Mouse (Mus musculus) midbrain, embryonic 11.5 days (tissue): ENCODE results near the gene Hsf2bp. TPM values are rescaled to one million over a fixed set of nuclear protein-coding genes. Genes with fewer than 3 reads are reported as not detected.

ENCODE experiments used
- ATAC-seq: fragments of 200-750 bp; cut with Nextera tagmentation; 2 replicates; pipeline ENCODE4 v1.8.0; 2017; ENCODE audit warnings: moderate TSS enrichment, moderate library complexity; ENCODE audit not compliant: low FRiP score
- DNase-seq: peaks from one replicate; pipeline ENCODE4 v3.0.0; 2015; ENCODE audit warnings: low spot score; ENCODE audit errors: missing footprints
- H3K27ac ChIP-seq: fragments of 300-500 bp; sonication (generic); 2 replicates; pipeline ENCODE4 v1.5.1; 2014; ENCODE audit warnings: low read depth, low read length
- H3K27me3 ChIP-seq: fragments of 300-500 bp; sonication (generic); 2 replicates; pipeline ENCODE4 v1.6.1; 2014; ENCODE audit warnings: mild to moderate bottlenecking, low read length, moderate library complexity, mixed read lengths; ENCODE audit not compliant: control insufficient read depth, insufficient read depth
- H3K36me3 ChIP-seq: fragments of 300-500 bp; sonication (generic); 2 replicates; pipeline ENCODE4 v1.6.1; 2014; ENCODE audit warnings: mild to moderate bottlenecking, low read length, moderate library complexity, mixed read lengths; ENCODE audit not compliant: control insufficient read depth, insufficient read depth
- H3K4me1 ChIP-seq: fragments of 300-500 bp; sonication (generic); 2 replicates; pipeline ENCODE4 v1.6.1; 2014; ENCODE audit warnings: low read length; ENCODE audit not compliant: control insufficient read depth, insufficient read depth
- H3K4me2 ChIP-seq: fragments of 300-500 bp; sonication (generic); 2 replicates; pipeline ENCODE4 v1.6.1; 2014; ENCODE audit warnings: mild to moderate bottlenecking, moderate library complexity
- H3K4me3 ChIP-seq: fragments of 300-500 bp; sonication (generic); 2 replicates; pipeline ENCODE4 v1.5.1; 2014; ENCODE audit warnings: low read depth, low read length
- H3K9ac ChIP-seq: fragments of 300-500 bp; sonication (generic); 2 replicates; pipeline ENCODE4 v1.6.1; 2014; ENCODE audit warnings: low read length
- H3K9me3 ChIP-seq: fragments of 300-500 bp; sonication (generic); 2 replicates; pipeline ENCODE4 v1.6.1; 2016; ENCODE audit warnings: low read length; ENCODE audit not compliant: control insufficient read depth
- WGBS: fragments of 180-500 bp; shearing (Covaris S2); extraction: QIAGEN DNeasy Blood & Tissue Kit; methylation state at CpG from one replicate; pipeline ENCODE4 v1.1.7; 2014; 5-methylcytosine and 5-hydroxymethylcytosine counted together
- polyA plus RNA-seq: library from polyadenylated mRNA; unstranded; fragments of >200 nt; fragmentation: Nextera tagmentation; extraction: Ambion mirVana; gene quantifications from 2 replicates; pipeline ENCODE4 v1.2.1, GENCODE M21; 2014

Gene Hsf2bp
- polyA plus RNA-seq, 1 experiment from 2014 or later: 0.60 TPM

GRCm38 (mm10) chr17:31904036-31904435, 132.1 kb downstream of the Hsf2bp start:
- Histone ChIP-seq H3K9me3 (no peaks in the 10 kb centered on the region), H3K4me3 (no peak overlapping the region), H3K36me3 (no peaks in the 10 kb centered on the region), H3K27ac (no peak overlapping the region), H3K27me3 (no peaks in the 10 kb centered on the region), H3K4me1 (no peaks in the 10 kb centered on the region), H3K9ac (no peak overlapping the region), H3K4me2 (no peak overlapping the region)
- peak; percentile 47 for DNase-seq
- 81% methylated on average over 7 of the region's 7 CpGs for WGBS
- ATAC-seq: no peak

DNA sequence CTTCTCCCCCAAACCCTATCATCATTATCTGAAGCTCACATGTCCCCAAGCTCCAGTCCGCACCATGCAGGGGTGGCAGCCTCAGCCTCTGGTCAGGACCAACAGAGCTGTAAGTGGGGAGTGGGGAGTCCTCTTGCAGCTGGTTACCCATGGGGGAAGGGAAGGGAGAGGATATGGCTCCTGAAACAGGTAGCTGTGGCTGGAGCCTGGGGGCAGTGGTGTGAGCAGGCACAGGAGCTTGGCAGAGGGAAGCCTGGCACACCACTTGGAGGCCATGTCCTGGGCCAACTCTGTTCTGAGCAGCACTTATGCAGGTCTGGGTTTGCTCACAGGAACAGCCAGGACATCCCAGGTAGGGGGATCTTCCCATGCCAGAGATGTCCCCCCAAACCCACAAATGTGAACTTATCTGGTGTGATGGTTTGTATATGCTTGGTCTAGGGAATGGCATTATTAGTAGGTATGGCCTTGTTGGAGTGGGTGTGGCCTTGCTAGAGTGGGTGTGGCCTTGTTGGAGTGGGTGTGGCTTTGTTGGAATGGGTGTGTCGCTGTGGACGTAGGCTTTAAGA, 133.4 kb downstream of the Hsf2bp start:
- H3K4me3 ChIP-seq: no peak overlapping the region
- DNase-seq: no peak
- no peaks in the 10 kb centered on the region for H3K36me3 ChIP-seq
- no peaks in the 10 kb centered on the region for H3K27me3 ChIP-seq
- H3K9ac ChIP-seq: no peak overlapping the region
- no peak overlapping the region for H3K27ac ChIP-seq
- no peak for ATAC-seq
- no peaks in the 10 kb centered on the region for H3K4me1 ChIP-seq
- no peaks in the 10 kb centered on the region for H3K9me3 ChIP-seq
- WGBS: 88% methylated on average over 3 of the region's 3 CpGs
- H3K4me2 ChIP-seq: no peak overlapping the region

DNA sequence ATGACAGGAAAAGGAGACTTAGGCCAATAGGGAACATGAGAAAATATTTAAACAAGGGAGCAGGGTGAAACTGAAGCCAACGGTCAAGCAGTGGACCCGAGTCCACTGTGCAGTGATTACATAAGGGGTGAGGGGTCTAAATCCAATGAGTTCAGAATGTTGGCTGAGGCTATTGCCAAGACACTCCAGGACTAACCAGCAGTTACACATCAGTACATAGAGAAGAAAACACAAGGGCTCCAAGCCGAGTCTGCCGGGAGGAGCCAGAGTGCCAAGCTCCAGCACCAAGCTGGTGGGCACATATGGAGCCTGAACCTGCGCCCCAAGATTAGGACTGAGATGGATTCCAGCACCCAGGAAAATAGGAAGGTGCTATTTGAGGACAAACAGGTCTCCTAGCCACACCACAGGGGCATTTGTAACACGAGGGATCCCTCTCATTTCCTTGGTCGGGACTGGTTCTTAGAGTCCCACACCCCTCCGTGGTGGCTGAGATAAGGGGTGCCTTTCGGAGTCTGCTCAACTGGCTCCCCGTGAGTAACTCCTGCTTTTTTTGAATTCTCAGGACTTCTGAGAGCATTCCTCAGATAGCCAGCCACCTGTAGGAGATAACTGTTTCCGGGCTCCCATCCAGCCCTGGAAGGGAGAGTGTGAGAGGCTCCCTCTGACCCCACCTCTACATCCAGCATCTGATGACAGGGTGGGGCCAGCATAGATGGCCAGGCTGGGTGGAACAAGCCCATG, 134.5 kb downstream of the Hsf2bp start:
- Histone ChIP-seq H3K27ac (no peak overlapping the region), H3K9me3 (no peaks in the 10 kb centered on the region), H3K4me3 (no peak overlapping the region), H3K9ac (no peak overlapping the region), H3K27me3 (no peaks in the 10 kb centered on the region), H3K4me1 (no peaks in the 10 kb centered on the region), H3K36me3 (no peaks in the 10 kb centered on the region), H3K4me2 (no peak overlapping the region)
- ATAC-seq (no peak), DNase-seq (no peak)
- WGBS: 79% methylated on average over 11 of the region's 11 CpGs

GRCm38 (mm10) chr17:31898941-31899340, 137.2 kb downstream of the Hsf2bp start:
- no peak for DNase-seq
- H3K4me3 ChIP-seq: no peak overlapping the region
- H3K4me2 ChIP-seq: no peak overlapping the region
- H3K4me1 ChIP-seq: no peaks in the 10 kb centered on the region
- no peak for ATAC-seq
- H3K27ac ChIP-seq: no peak overlapping the region
- no peaks in the 10 kb centered on the region for H3K36me3 ChIP-seq
- WGBS: 69% methylated on average over 5 of the region's 5 CpGs
- no peaks in the 10 kb centered on the region for H3K27me3 ChIP-seq
- H3K9ac ChIP-seq: no peak overlapping the region
- no peaks in the 10 kb centered on the region for H3K9me3 ChIP-seq

DNA sequence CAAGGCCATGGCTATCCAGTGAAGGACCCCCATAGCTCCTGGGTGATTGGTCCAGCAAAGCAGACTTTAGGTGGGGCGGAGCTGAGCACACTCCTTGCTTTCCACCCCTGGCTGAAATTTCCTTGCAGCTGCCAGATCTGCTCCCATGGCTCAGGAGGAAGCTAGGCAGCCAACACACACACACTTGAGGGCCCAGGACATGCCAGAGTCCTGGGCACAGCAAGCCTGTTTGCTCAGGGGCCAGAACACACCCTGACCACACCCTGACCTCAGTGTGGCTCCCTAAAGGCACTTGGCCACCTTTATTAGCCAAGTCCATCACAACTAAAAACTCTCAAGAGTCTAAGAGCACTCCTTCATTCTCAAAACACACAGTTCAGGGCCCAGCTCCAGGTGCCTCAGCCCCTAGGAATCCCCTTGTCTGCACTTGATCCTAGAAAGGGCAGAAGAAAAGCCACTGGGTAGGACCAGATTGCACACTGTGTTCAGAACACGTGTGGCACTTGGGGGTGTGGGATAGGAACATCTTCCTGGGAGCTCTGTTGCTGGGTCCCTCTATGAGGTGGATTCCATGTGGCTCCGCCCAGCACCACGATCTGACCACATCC, 138.9 kb downstream of the Hsf2bp start:
- no peak overlapping the region for H3K4me2 ChIP-seq
- WGBS: 81% methylated on average over 4 of the region's 4 CpGs
- no peak for ATAC-seq

DNA sequence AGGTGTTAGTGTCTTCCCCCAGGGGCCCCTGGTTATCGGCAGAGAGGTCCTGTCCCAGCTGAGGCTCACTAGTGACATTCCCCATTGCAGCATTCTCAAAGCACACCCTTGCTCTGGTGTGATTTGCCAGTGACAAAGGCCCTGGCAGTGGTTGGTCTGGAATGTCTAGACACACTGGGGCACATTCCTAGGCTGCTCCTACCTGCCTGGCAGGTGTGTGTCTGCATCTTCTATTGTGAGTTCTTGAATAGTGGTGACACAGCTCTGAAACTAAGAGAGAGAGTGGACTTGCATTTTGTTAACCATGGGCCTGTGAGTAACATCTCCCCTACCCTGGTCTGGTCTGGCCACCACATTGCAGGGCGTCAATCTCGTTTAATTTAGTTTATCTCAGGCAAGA, 139.4 kb downstream of the Hsf2bp start:
- no peak overlapping the region for H3K9ac ChIP-seq
- H3K27me3 ChIP-seq: no peaks in the 10 kb centered on the region
- no peaks in the 10 kb centered on the region for H3K36me3 ChIP-seq
- H3K9me3 ChIP-seq: no peaks in the 10 kb centered on the region
- 83% methylated on average over 3 of the region's 3 CpGs for WGBS
- no peak overlapping the region for H3K4me2 ChIP-seq
- no peaks in the 10 kb centered on the region for H3K4me1 ChIP-seq
- ATAC-seq (no peak), DNase-seq (no peak)
- H3K4me3 ChIP-seq: no peak overlapping the region
- no peak overlapping the region for H3K27ac ChIP-seq

More for the DNA sequence above, 138.9 kb downstream of the Hsf2bp start:
- Histone ChIP-seq H3K36me3 (no peaks in the 10 kb centered on the region), H3K4me3 (no peak overlapping the region), H3K4me1 (no peaks in the 10 kb centered on the region), H3K27ac (no peak overlapping the region), H3K9ac (no peak overlapping the region), H3K27me3 (no peaks in the 10 kb centered on the region), H3K9me3 (no peaks in the 10 kb centered on the region)
- peak; percentile 60 for DNase-seq

GRCm38 (mm10) chr17:31896311-31896710, 139.8 kb downstream of the Hsf2bp start:
- no peak overlapping the region for H3K9ac ChIP-seq
- no peaks in the 10 kb centered on the region for H3K36me3 ChIP-seq
- ATAC-seq (no peak), DNase-seq (peak; percentile 17)
- WGBS: 91% methylated on average over 7 of the region's 7 CpGs
- no peaks in the 10 kb centered on the region for H3K4me1 ChIP-seq
- H3K4me2 ChIP-seq: no peak overlapping the region
- H3K27me3 ChIP-seq: no peaks in the 10 kb centered on the region
- H3K9me3 ChIP-seq: no peaks in the 10 kb centered on the region
- H3K4me3 ChIP-seq: no peak overlapping the region
- no peak overlapping the region for H3K27ac ChIP-seq

Other genes starting within 250 kb of the Hsf2bp start
- gene Sik1, start 180.5 kb downstream of the Hsf2bp start, polyA plus RNA-seq: 8.9 and 14.0 TPM in 2 replicates
- 49.4 and 51.2 TPM in 2 replicates for gene Rrp1b, start 249 bp downstream of the Hsf2bp start, polyA plus RNA-seq
- 21.4 and 21.9 TPM in 2 replicates for gene Notch3, start 130.5 kb upstream of the Hsf2bp start, polyA plus RNA-seq
- 0.07 and 0.12 TPM in 2 replicates for gene Ephx3, start 153.2 kb upstream of the Hsf2bp start, polyA plus RNA-seq
- 82.8 and 97.9 TPM in 2 replicates for gene Brd4, start 248.4 kb upstream of the Hsf2bp start, polyA plus RNA-seq